Mouse (Mus musculus): ENCODE results near the gene Nrde2.

DNA sequence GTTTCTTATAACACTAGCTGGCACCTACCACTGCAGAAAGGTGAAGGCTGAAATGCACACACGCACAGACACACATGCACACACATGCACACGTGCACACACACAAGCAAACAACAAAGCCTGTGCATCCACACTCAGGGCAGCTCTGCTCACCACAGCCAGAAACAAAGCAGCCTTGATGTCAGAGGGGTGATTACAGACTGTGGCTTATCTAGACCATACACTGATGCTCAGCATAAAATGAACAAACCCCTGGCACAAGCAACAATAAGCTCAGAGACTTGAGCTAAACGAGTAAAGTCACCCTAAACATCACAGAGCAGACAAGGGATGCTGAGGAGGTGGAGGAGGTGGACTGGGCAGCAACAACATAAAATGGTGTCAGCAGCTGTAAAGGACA is 24.3 kb downstream of the Nrde2 start:
- TF ChIP-seq TAL1 (IDR thresholded peaks at IDR 0.05; ENCODE audit: low read length), result no peak
- TF ChIP-seq GATA1 (IDR thresholded peaks at IDR 0.05; ENCODE audit: low read length), result no peak

Data from erythroblast, embryonic 14.5 days (primary cell).